Mouse (Mus musculus) bone marrow, adult 2 months (tissue): ENCODE data around the gene Nptn.

Experiments
- CTCF ChIP-seq: fragments of 200-500 bp; IDR thresholded peaks from 2 replicates; pipeline ENCODE4 v1.5.1; 2011; ENCODE audit warnings: low read length, control low read depth; ENCODE audit not compliant: control insufficient read depth, insufficient read depth
- POLR2A ChIP-seq: fragments of 200-500 bp; IDR thresholded peaks from 2 replicates; pipeline ENCODE4 v1.6.1; 2011; ENCODE audit warnings: low read depth, mild to moderate bottlenecking, control low read depth, low read length, borderline replicate concordance; ENCODE audit not compliant: control insufficient read depth

DNA sequence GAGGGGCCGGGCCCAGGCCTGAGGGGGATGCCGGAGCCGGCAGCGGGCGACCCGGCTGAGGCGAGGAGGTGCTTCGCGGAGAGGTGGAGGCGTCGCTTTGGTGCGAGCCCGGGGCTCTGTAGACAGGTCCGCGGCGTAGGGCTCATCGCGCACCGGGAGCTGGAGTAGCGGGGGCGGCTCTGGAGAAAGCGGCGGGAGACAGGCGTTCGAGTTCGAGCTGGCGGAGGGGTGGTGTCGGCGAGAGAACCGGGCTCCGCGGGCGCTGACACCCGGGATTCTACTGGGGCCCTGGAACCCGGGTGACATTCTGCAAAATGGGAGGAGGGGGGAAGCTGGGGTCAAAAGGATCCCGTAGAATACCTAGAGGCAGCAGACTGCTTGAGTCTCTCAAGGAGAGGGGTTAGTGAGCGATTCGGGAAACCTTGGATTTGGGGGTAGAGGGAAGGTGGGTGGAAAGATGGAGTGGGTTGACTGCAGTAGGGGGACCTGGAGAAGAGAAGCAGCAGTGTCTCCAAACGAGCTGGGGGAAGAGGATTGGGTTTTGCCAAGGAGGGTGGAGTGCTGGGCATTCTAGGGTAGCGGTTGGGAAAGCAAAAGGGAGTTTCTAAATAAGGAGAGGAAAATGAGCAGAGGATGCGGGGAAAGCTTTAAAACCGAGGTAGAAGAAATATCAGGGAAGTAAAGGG, 684 bp downstream of the Nptn start:
- TF ChIP-seq POLR2A, result no peak
- TF ChIP-seq CTCF, result no peak
